Mouse (Mus musculus) bone marrow macrophage, adult 2 months (primary cell): Measurements from ENCODE around the gene Shc3.

ENCODE experiments used
- CTCF ChIP-seq: IDR thresholded peaks from 2 replicates; pipeline ENCODE4 v1.5.1; 2012; ENCODE audit warnings: low read depth, mild to moderate bottlenecking, low read length, moderate library complexity
- POLR2A ChIP-seq: IDR thresholded peaks from 2 replicates; pipeline ENCODE4 v1.6.1; 2012; ENCODE audit warnings: mild to moderate bottlenecking, low read depth, low read length, borderline replicate concordance

DNA sequence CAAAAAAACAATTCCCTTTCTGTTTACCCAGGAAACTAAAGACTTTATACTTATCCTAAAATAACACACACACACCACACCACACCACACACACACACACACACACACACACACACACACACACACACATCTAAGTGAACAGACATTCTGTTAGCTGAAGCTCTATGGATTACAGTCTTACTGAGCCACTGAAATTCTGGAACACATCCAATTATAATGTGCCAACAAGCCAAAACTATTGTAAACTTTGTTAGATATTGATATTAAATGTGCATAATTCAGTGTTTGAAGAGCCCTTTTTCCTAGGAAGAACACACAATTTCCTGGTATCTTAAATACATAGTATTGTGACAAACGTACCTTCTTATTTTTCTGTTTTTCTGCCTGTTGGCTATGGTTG lies 48.1 kb upstream of the Shc3 start:
- TF ChIP-seq POLR2A: no peak
- TF ChIP-seq CTCF: no peak
